Mouse (Mus musculus) limb, embryonic 14.5 days (tissue): ENCODE results near the gene Ppih. TPM values are rescaled to one million over a fixed set of nuclear protein-coding genes. Genes with fewer than 3 reads are reported as not detected.

Source experiments
- ATAC-seq: fragments of 200-750 bp; cut with Nextera tagmentation; 2 replicates; pipeline ENCODE4 v1.8.0; 2017; ENCODE audit warnings: low read depth, moderate number of reproducible peaks, moderate TSS enrichment; ENCODE audit not compliant: low FRiP score
- DNase-seq: peaks from one replicate; pipeline ENCODE4 v3.0.0-alpha.2; 2015; ENCODE audit warnings: low spot score
- H3K27ac ChIP-seq: fragments of 300-500 bp; sonication (generic); replicated peaks from 2 replicates; pipeline ENCODE4 v1.5.1; 2014; ENCODE audit warnings: low read depth, mild to moderate bottlenecking, low read length, moderate library complexity, mixed read lengths
- H3K27me3 ChIP-seq: fragments of 300-500 bp; sonication (generic); 2 replicates; pipeline ENCODE4 v1.6.1; 2014; ENCODE audit warnings: low read length, mixed read lengths; ENCODE audit not compliant: control insufficient read depth, insufficient read depth
- H3K36me3 ChIP-seq: fragments of 300-500 bp; sonication (generic); 2 replicates; pipeline ENCODE4 v1.6.1; 2014; ENCODE audit warnings: mild to moderate bottlenecking, low read length, moderate library complexity, mixed read lengths; ENCODE audit not compliant: control insufficient read depth, insufficient read depth
- H3K4me1 ChIP-seq: fragments of 300-500 bp; sonication (generic); 2 replicates; pipeline ENCODE4 v1.6.1; 2014; ENCODE audit warnings: antibody characterized with exemption, low read length, mixed read lengths; ENCODE audit not compliant: control insufficient read depth, insufficient read depth
- H3K4me2 ChIP-seq: fragments of 300-500 bp; sonication (generic); replicated peaks from 2 replicates; pipeline ENCODE4 v1.6.1; 2014; ENCODE audit warnings: low read depth, mild to moderate bottlenecking, low read length, moderate library complexity; ENCODE audit not compliant: severe bottlenecking
- H3K4me3 ChIP-seq: fragments of 300-500 bp; sonication (generic); replicated peaks from 2 replicates; pipeline ENCODE4 v1.5.1; 2014; ENCODE audit warnings: low read length
- H3K9ac ChIP-seq: fragments of 300-500 bp; sonication (generic); 2 replicates; pipeline ENCODE4 v1.6.1; 2014; ENCODE audit warnings: mild to moderate bottlenecking, low read depth, low read length, moderate library complexity; ENCODE audit not compliant: severe bottlenecking
- H3K9me3 ChIP-seq: fragments of 300-500 bp; sonication (generic); 2 replicates; pipeline ENCODE4 v1.6.1; 2016; ENCODE audit warnings: low read length; ENCODE audit not compliant: control insufficient read depth
- POLR2A ChIP-seq: fragments of 200-500 bp; IDR thresholded peaks from 2 replicates; pipeline ENCODE4 v1.8.0; 2012; ENCODE audit warnings: inconsistent platforms, mild to moderate bottlenecking, moderate library complexity, borderline replicate concordance; ENCODE audit not compliant: insufficient read depth, insufficient read length; ENCODE audit errors: extremely low read depth
- WGBS: fragments of 180-500 bp; shearing (Covaris S2); extraction: QIAGEN DNeasy Blood & Tissue Kit; methylation state at CpG from one replicate; pipeline ENCODE4 v1.1.7; 2014; 5-methylcytosine and 5-hydroxymethylcytosine counted together
- polyA plus RNA-seq, 2 experiments: library from polyadenylated mRNA; depleted of rRNA in 1 of 2; stranded (reverse) in 1 of 2; unstranded in 1 of 2; fragments of >200 nt; fragmentation: Nextera tagmentation in 1 of 2; extraction: Ambion mirVana in 1 of 2; gene quantifications; 2 replicates each; pipeline versions ENCODE4 v1.2.1 to v1.2.3; 2012 to 2014

Gene Ppih
- polyA plus RNA-seq, 2 experiments, result 81.4 to 88.5 TPM

DNA sequence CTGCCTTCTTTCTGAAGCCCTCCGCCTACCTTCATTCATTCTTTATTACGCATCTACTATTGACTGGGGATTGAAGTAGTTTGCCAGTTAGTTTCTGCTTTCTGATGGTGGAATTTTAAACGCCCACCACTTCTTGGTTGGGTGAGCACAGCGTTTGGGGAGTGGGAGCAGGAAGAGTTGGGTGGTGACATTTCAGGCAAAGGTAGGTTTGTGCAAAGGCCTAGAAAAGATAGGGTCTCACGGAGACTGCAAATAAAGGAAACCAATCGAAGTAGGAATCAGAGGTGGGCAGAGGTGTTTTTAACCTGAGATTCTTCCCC is 25.3 kb downstream of the Ppih start:
- H3K36me3 ChIP-seq, result peaks cover 12% of the 10 kb centered on the region
- H3K4me2 ChIP-seq, result peak overlapping the region; percentile 59
- H3K9me3 ChIP-seq, result no peaks in the 10 kb centered on the region
- H3K9ac ChIP-seq, result peak overlapping the region; percentile 87
- peak overlapping the region; percentile 84 for H3K4me3 ChIP-seq
- DNase-seq, result no peak
- H3K27ac ChIP-seq, result peak overlapping the region; percentile 86
- H3K4me1 ChIP-seq, result peaks cover 14% of the 10 kb centered on the region
- TF ChIP-seq POLR2A, result no peak
- 7% methylated on average over 6 of the region's 6 CpGs for WGBS
- no peak for ATAC-seq
- H3K27me3 ChIP-seq, result no peaks in the 10 kb centered on the region

DNA sequence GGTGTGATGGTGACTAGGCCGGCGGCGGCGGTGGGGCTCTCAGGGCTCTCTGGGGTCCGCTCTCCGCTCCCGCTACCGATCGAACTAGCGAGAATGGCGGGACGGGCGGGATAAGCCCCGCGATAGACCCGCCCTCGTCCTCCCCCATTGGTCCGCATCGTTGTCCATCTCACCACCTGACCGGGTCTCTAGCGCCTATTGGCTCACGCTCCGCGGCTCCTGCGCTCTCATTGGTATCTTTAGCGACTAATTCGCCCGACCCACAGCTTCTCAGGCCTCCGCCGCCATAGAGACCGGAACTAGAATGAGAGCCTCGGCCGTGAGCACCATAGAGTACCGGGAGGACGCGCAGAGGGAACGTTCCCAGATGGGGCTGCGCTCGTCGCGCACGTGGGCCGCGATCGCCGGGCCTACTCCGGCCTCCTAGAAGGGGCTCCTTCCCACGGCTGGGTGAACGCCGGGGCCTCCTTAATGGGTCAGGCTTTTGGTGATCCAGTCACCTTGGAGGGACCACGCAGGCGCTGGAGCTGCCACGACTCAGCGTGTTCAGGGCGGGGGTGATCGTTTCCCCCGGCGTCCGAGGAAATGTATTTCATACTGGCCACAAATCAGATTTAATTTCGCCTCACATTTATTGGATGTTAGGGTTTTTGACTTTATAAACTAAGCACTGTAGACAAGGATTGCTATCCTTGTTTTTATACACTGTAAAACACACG is 25.8 kb downstream of the Ppih start, which contains the start of gene Ybx1:
Gene Ybx1, minus strand, starts transcription at position 190 of the 719 bp plus-strand sequence.
- Histone ChIP-seq H3K27me3 (no peaks in the 10 kb centered on the region), H3K36me3 (peaks cover 12% of the 10 kb centered on the region), H3K9me3 (no peaks in the 10 kb centered on the region), H3K4me2 (peak within 1 kb of the TSS; percentile 71), H3K27ac (peak within 1 kb of the TSS; percentile 86), H3K4me3 (peak within 1 kb of the TSS; percentile 84), H3K4me1 (peaks cover 14% of the 10 kb centered on the region), H3K9ac (peak within 1 kb of the TSS; percentile 87)
- peak; percentile 99 for DNase-seq
- peak; percentile 99 for ATAC-seq
- under 1% methylated on average over 45 of the region's 61 CpGs for WGBS
- TF ChIP-seq POLR2A, result peak; percentile 89; the same call in 1 of the 2 replicates

DNA sequence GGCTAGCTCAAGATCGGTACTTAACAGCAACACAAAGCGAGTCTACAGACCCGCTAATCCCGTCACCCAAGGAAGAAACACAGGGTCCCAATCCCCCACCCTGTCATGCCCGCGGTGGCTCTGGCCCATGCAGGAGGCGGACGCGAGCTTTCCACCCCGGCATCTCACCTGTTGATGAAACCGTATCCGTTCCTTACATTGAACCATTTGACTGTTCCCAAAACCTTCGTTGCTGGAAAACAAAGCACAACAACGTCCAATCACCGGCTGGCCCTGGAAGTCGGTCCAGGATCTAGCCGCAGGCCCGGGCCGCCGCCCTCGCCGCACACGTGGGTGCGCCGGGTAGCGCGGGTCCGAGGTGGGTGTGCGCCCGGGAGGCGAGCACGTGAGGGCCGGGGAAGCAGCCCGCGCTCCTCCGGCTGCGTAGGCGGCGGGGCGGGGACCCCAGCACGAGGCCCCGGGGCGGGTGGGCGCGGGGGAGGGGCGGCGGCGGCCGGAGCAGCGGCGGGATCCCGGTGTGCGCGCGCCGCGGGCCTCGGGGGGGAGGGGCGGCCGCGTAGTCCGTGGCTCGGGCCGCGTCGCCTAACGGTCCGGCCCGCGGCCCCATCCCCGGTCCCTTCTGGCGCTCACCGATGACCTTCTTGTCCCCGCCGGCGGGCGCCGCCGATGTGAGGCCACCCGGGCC is 26.6 kb downstream of the Ppih start:
- Histone ChIP-seq H3K9me3 (no peaks in the 10 kb centered on the region), H3K4me2 (peak overlapping the region; percentile 71), H3K36me3 (peaks cover 17% of the 10 kb centered on the region), H3K4me3 (peak overlapping the region; percentile 84), H3K9ac (peak overlapping the region; percentile 87), H3K27ac (peak overlapping the region; percentile 79), H3K27me3 (no peaks in the 10 kb centered on the region), H3K4me1 (peaks cover 14% of the 10 kb centered on the region)
- no peak for TF ChIP-seq POLR2A
- WGBS, result 0% methylated on average over 50 of the region's 80 CpGs
- peak; percentile 16 for ATAC-seq
- DNase-seq, result peak; percentile 3

DNA sequence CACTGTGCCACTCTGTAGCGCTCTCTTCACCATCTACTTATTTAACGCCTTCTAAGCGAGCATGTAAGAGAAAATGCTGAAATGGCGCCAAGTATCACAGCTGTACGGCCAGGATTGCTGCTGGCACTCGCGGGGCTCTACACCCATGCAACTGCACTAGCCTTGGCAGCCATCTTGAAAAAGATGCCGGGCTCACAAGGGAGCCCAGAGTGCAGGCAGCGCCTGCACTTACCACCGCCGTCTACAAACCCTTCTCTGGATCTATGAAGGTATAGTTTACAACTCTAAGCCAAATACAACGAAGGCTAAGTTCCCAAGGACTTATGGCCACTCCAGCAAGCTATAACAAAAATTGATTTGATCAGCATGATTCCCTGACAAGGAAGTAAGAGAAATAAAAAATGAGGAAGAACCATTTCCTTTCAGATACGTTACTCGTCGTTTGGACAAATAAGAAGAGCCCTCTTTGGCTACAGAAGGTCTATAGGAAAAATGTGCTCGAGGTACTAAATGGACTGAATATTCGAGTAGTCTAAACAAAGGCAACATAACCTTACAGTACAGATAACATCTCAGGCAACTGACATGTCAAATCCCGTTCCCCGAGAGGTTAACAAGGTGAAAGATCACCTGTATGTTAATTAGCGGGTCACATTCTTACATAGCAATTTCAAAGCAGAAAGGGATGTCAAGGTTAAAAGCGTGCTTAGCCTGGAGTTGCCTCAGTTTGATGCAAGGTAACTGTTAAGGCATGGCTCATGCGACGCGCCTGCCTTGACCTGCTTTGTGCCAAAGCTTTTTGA is 27.4 kb downstream of the Ppih start:
- H3K9me3 ChIP-seq, result no peaks in the 10 kb centered on the region
- peak overlapping the region; percentile 84 for H3K4me3 ChIP-seq
- peak overlapping the region; percentile 71 for H3K4me2 ChIP-seq
- 1% methylated on average over 24 of the region's 24 CpGs for WGBS
- peaks cover 17% of the 10 kb centered on the region for H3K36me3 ChIP-seq
- peak overlapping the region; percentile 87 for H3K9ac ChIP-seq
- peak; percentile 81 for DNase-seq
- no peaks in the 10 kb centered on the region for H3K27me3 ChIP-seq
- H3K4me1 ChIP-seq, result peaks cover 14% of the 10 kb centered on the region
- peak overlapping the region; percentile 3; the same call in 1 of the 2 replicates for H3K27ac ChIP-seq
- no peak for ATAC-seq
- no peak for TF ChIP-seq POLR2A

DNA sequence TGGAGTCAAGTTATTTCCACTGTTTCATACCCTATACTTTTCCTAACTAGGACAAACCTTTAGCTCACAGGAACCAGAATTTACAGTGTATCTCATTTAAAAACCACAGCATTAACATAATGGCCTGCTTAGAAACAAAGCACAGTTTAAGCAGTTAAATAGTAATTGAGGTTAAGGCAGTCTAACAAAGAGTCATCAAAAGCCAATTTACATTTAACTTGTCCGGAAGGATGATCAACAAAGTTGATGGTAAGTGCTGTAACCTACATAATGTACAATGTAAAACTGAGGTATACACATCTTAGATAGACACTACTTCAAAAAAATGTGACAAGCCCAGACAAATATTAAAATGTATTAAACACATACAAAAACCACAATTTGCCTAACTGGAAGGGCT is 28.4 kb downstream of the Ppih start:
- peak overlapping the region; percentile 71 for H3K4me2 ChIP-seq
- H3K27me3 ChIP-seq, result no peaks in the 10 kb centered on the region
- TF ChIP-seq POLR2A, result no peak
- ATAC-seq, result no peak
- H3K36me3 ChIP-seq, result peaks cover 25% of the 10 kb centered on the region
- H3K4me1 ChIP-seq, result peaks cover 14% of the 10 kb centered on the region
- H3K27ac ChIP-seq, result no peak overlapping the region
- no peak for DNase-seq
- no peaks in the 10 kb centered on the region for H3K9me3 ChIP-seq
- peak overlapping the region; percentile 84 for H3K4me3 ChIP-seq
- WGBS, result 83% methylated on average over 1 of the region's 1 CpGs
- peak overlapping the region; percentile 87 for H3K9ac ChIP-seq
